Mouse (Mus musculus) liver, adult 2 months (tissue): ENCODE results near the gene Mrpl10. TPM values are rescaled to one million over a fixed set of nuclear protein-coding genes. Genes with fewer than 3 reads are reported as not detected.

Source experiments
- DNase-seq: peaks from one replicate; pipeline ENCODE4 v3.0.0-alpha.2; 2011; ENCODE audit warnings: low read depth, low spot score; ENCODE audit errors: extremely low read depth
- H3K27ac ChIP-seq: fragments of 200-500 bp; replicated peaks from 2 replicates; pipeline ENCODE4 v1.5.1; 2012; ENCODE audit warnings: low read depth, mild to moderate bottlenecking, control low read depth, inconsistent platforms, low read length; ENCODE audit not compliant: insufficient read depth
- H3K27me3 ChIP-seq: fragments of 200-500 bp; 2 replicates; pipeline ENCODE4 v1.6.1; 2012; ENCODE audit warnings: mild to moderate bottlenecking, moderate library complexity, low read length, inconsistent platforms; ENCODE audit not compliant: control insufficient read depth, insufficient read depth
- H3K36me3 ChIP-seq: fragments of 200-500 bp; 2 replicates; pipeline ENCODE4 v1.6.1; 2012; ENCODE audit warnings: low read length, inconsistent platforms; ENCODE audit not compliant: control insufficient read depth, insufficient read depth
- H3K4me1 ChIP-seq: fragments of 200-500 bp; 2 replicates; pipeline ENCODE4 v1.6.1; 2011; ENCODE audit warnings: low read length; ENCODE audit not compliant: control insufficient read depth, insufficient read depth
- H3K4me3 ChIP-seq: fragments of 200-500 bp; 2 replicates; pipeline ENCODE4 v1.5.1; 2011; ENCODE audit warnings: low read depth, mild to moderate bottlenecking, control low read depth, low read length, moderate library complexity; ENCODE audit not compliant: insufficient read depth
- H3K79me2 ChIP-seq: fragments of 200-500 bp; 2 replicates; pipeline ENCODE4 v1.6.1; 2012; ENCODE audit warnings: inconsistent platforms, mild to moderate bottlenecking, low read length, moderate library complexity; ENCODE audit not compliant: control insufficient read depth, insufficient read depth
- H3K9ac ChIP-seq: fragments of 200-500 bp; 2 replicates; pipeline ENCODE4 v1.6.1; 2012; ENCODE audit warnings: low read depth, mild to moderate bottlenecking, control low read depth, inconsistent platforms, low read length
- CTCF ChIP-seq: fragments of 200-500 bp; IDR thresholded peaks from 2 replicates; pipeline ENCODE4 v1.5.1; 2011; ENCODE audit warnings: low read depth, low read length, control low read depth
- POLR2A ChIP-seq: fragments of 200-500 bp; IDR thresholded peaks from 2 replicates; pipeline ENCODE4 v1.6.1; 2011; ENCODE audit warnings: low read length, control low read depth; ENCODE audit not compliant: insufficient read depth; ENCODE audit errors: extremely low read depth
- WGBS: fragments of 180-500 bp; shearing (Covaris S2); methylation state at CpG from one replicate; pipeline ENCODE4 v1.1.7; 2018; 5-methylcytosine and 5-hydroxymethylcytosine counted together
- polyA plus RNA-seq: library from polyadenylated mRNA; depleted of rRNA; stranded (reverse); fragments of >200 nt; gene quantifications from 2 replicates; pipeline ENCODE4 v1.2.3, GENCODE M21; 2012; rRNA removed
- total RNA-seq: library from RNA; depleted of rRNA; stranded (reverse); fragments of >200 nt; gene quantifications from 2 replicates; pipeline ENCODE4 v1.2.3, GENCODE M21; 2014; rRNA removed

Gene Mrpl10
- total RNA-seq, result 19.5 and 29.2 TPM in 2 replicates
- polyA plus RNA-seq, result 86.8 and 120 TPM in 2 replicates

- under 1% methylated on average over 48 of the region's 48 CpGs for WGBS
- Histone ChIP-seq H3K79me2 (peaks cover 3% of the 10 kb centered on the region; the same call in 1 of the 2 replicates), H3K4me1 (peaks cover 6% of the 10 kb centered on the region), H3K4me3 (peak within 1 kb of the TSS; percentile 85), H3K27me3 (no peaks in the 10 kb centered on the region), H3K36me3 (no peaks in the 10 kb centered on the region), H3K9ac (peak within 1 kb of the TSS; percentile 90), H3K27ac (peak within 1 kb of the TSS; percentile 60)
- TF ChIP-seq CTCF (no peak), POLR2A (peak; percentile 56)
- DNase-seq, result peak; percentile 75
Observed at GRCm38 (mm10) chr11:97041022-97041899, at the start of gene Mrpl10, which contains the start of gene Lrrc46. Mrpl10 (plus strand) TSS chr11:97041560. Lrrc46 (minus strand) TSS chr11:97041407.

- Histone ChIP-seq H3K36me3 (no peaks in the 10 kb centered on the region), H3K4me3 (no peak overlapping the region), H3K27ac (no peak overlapping the region), H3K4me1 (no peaks in the 10 kb centered on the region), H3K79me2 (no peaks in the 10 kb centered on the region), H3K27me3 (peaks cover 5% of the 10 kb centered on the region), H3K9ac (no peak overlapping the region)
- 79% methylated on average over 8 of the region's 8 CpGs for WGBS
- no peak for TF ChIP-seq CTCF
- TF ChIP-seq POLR2A, result no peak
- no peak for DNase-seq
Observed at GRCm38 (mm10) chr11:96992722-96993311, 48.5 kb upstream of the Mrpl10 start.

GRCm38 (mm10) chr11:96995031-96995430, 46.3 kb upstream of the Mrpl10 start:
- Histone ChIP-seq H3K27me3 (peaks cover 5% of the 10 kb centered on the region), H3K36me3 (no peaks in the 10 kb centered on the region), H3K27ac (no peak overlapping the region), H3K4me3 (no peak overlapping the region), H3K4me1 (no peaks in the 10 kb centered on the region), H3K9ac (no peak overlapping the region), H3K79me2 (no peaks in the 10 kb centered on the region)
- no peak for TF ChIP-seq CTCF
- no peak for TF ChIP-seq POLR2A
- DNase-seq, result no peak
- 77% methylated on average over 5 of the region's 5 CpGs for WGBS

GRCm38 (mm10) chr11:96995836-96996772, 45.3 kb upstream of the Mrpl10 start:
- TF ChIP-seq CTCF, result no peak
- TF ChIP-seq POLR2A, result no peak
- 89% methylated on average over 15 of the region's 15 CpGs for WGBS
- no peaks in the 10 kb centered on the region for H3K4me1 ChIP-seq
- no peaks in the 10 kb centered on the region for H3K79me2 ChIP-seq
- H3K4me3 ChIP-seq, result no peak overlapping the region
- no peak overlapping the region for H3K27ac ChIP-seq
- no peak overlapping the region for H3K9ac ChIP-seq
- H3K36me3 ChIP-seq, result no peaks in the 10 kb centered on the region
- H3K27me3 ChIP-seq, result peaks cover 5% of the 10 kb centered on the region
- no peak for DNase-seq

- no peak for DNase-seq
- Histone ChIP-seq H3K36me3 (no peaks in the 10 kb centered on the region), H3K27ac (no peak overlapping the region), H3K4me1 (no peaks in the 10 kb centered on the region), H3K9ac (peak overlapping the region; percentile 66), H3K79me2 (no peaks in the 10 kb centered on the region), H3K27me3 (peaks cover 5% of the 10 kb centered on the region), H3K4me3 (peak overlapping the region; percentile 12; the same call in 1 of the 2 replicates)
- TF ChIP-seq POLR2A (no peak), CTCF (no peak)
- WGBS, result 36% methylated on average over 17 of the region's 17 CpGs
Observed at GRCm38 (mm10) chr11:96996773-96997379, 44.5 kb upstream of the Mrpl10 start.
